10 mouse cellular contexts compared by ENCODE assay signal in genomic region chr4:127227051-127227673, GRCm38 (mm10). TPM values are rescaled to one million over a fixed set of nuclear protein-coding genes. Genes with fewer than 3 reads are reported as not detected.
DNase-seq lines count a peak whose midpoint lies in the region; ATAC-seq lines count a peak whose summit lies in the region.
"Had no signal": no experiment of that assay in that cellular context is flagged by ENCODE, and none has a peak within 500 bp of the region (broad histone marks: within the 10 kb centered on the region; RNA-seq: fewer than 3 reads in every experiment).

No protein-coding gene starts in this region.

- H3K27ac ChIP-seq in hindbrain, embryonic 10.5 days, result peak overlapping the region; percentile 84
- H3K27ac ChIP-seq in midbrain, embryonic 15.5 days, result peak overlapping the region; percentile 65

- H3K4me2 ChIP-seq in midbrain, embryonic 15.5 days, result no peak overlapping the region

- DNase-seq in R1 (ENCODE audit: low read depth, low spot score), result peak; percentile 95
- DNase-seq in embryo, embryonic 11.5 days (ENCODE audit: low read depth, low spot score), result peak; percentile 39
- DNase-seq in hindbrain, embryonic 10.5 days (ENCODE audit: low spot score), result peak; percentile 83
- no peak for DNase-seq in ovary, postnatal 36 days (ENCODE audit: low spot score)
- no peak for DNase-seq in adrenal gland, adult 2 months
- DNase-seq: heart, postnatal 4 days; liver, postnatal 0 days had no signal

- peak overlapping the region; percentile 22; the same call in 1 of the 2 replicates for H3K4me3 ChIP-seq in hindbrain, embryonic 10.5 days
- H3K4me3 ChIP-seq in midbrain, embryonic 15.5 days, result no peak overlapping the region

- H3K27me3 ChIP-seq in hindbrain, embryonic 10.5 days (ENCODE audit: insufficient read depth, poor library complexity, severe bottlenecking), result peaks cover 72% of the 10 kb centered on the region
- no peaks in the 10 kb centered on the region for H3K27me3 ChIP-seq in midbrain, embryonic 15.5 days (replicated peaks)

- 16% methylated on average over 17 of the region's 17 CpGs for WGBS in hindbrain, embryonic 10.5 days
- WGBS in midbrain, embryonic 15.5 days, result 12% methylated on average over 17 of the region's 17 CpGs

- ATAC-seq in midbrain, embryonic 15.5 days (replicated peaks), result peak; percentile 48; the same call in 1 of the 2 replicates
- no peak for ATAC-seq in erythroid progenitor cell, adult 5-6 weeks (replicated peaks; ENCODE audit: low FRiP score, poor library complexity, severe bottlenecking)
- ATAC-seq: liver, postnatal 0 days; Patski had no signal

- no peak overlapping the region for H3K9ac ChIP-seq in midbrain, embryonic 15.5 days
- H3K9ac ChIP-seq: liver, postnatal 0 days had no signal

- H3K36me3 ChIP-seq in hindbrain, embryonic 10.5 days, result no peaks in the 10 kb centered on the region
- H3K36me3 ChIP-seq in midbrain, embryonic 15.5 days (replicated peaks), result no peaks in the 10 kb centered on the region

- no peaks in the 10 kb centered on the region for H3K9me3 ChIP-seq in hindbrain, embryonic 10.5 days
- H3K9me3 ChIP-seq in midbrain, embryonic 15.5 days, result no peaks in the 10 kb centered on the region

- H3K4me1 ChIP-seq in hindbrain, embryonic 10.5 days (replicated peaks), result peaks cover 72% of the 10 kb centered on the region
- H3K4me1 ChIP-seq in midbrain, embryonic 15.5 days, result peaks cover 34% of the 10 kb centered on the region

RNA-seq across cellular contexts. Expression of gene Smim12, which starts 16.4 kb away (rescaled TPM):
- 78.7 and 81.1 TPM in 2 replicates for polyA plus RNA-seq in hindbrain, embryonic 10.5 days (2016; fragmentation: Nextera tagmentation; extraction: Ambion mirVana)
- 43.5 and 49.1 TPM in 2 replicates for polyA plus RNA-seq in midbrain, embryonic 15.5 days (2015; fragmentation: Nextera tagmentation; extraction: Ambion mirVana)
- 10 to 100 TPM; 50.4 to 68.0 TPM for total RNA-seq in adrenal gland, adult 2 months (2021)
- 41.7 and 46.8 TPM in 2 replicates for polyA plus RNA-seq in adrenal gland, adult 2 months (2012; rRNA removed)
- 3.8 and 4.0 TPM in 2 replicates for total RNA-seq in erythroid progenitor cell, adult 5-6 weeks (2015; ENCODE audit: low replicate concordance)
- 7.1 and 11.1 TPM in 2 replicates for total RNA-seq in erythroid progenitor cell, adult 5-6 weeks (2017; ENCODE audit: low replicate concordance)

RNA-seq across cellular contexts. Expression of gene Dlgap3, which starts 58.2 kb away (rescaled TPM):
- polyA plus RNA-seq in hindbrain, embryonic 10.5 days (2016; fragmentation: Nextera tagmentation; extraction: Ambion mirVana), result 3.7 and 7.9 TPM in 2 replicates
- polyA plus RNA-seq in midbrain, embryonic 15.5 days (2015; fragmentation: Nextera tagmentation; extraction: Ambion mirVana), result 23.0 and 24.7 TPM in 2 replicates
- 1 to 10 TPM; 3.4 to 3.9 TPM for total RNA-seq in adrenal gland, adult 2 months (2021)
- 13.3 and 14.7 TPM in 2 replicates for polyA plus RNA-seq in adrenal gland, adult 2 months (2012; rRNA removed)
- not detected in 2 replicates for total RNA-seq in erythroid progenitor cell, adult 5-6 weeks (2015; ENCODE audit: low replicate concordance)
- total RNA-seq in erythroid progenitor cell, adult 5-6 weeks (2017; ENCODE audit: low replicate concordance), result not detected in 2 replicates

Comparison
In these comparisons a context has a peak if more than half of its experiments do, and no peak if none do; other contexts are left out.
1. DNase-seq: peak in R1 (single experiment), embryo, embryonic 11.5 days (single experiment) and hindbrain, embryonic 10.5 days (single experiment); none in ovary, postnatal 36 days (single experiment) and adrenal gland, adult 2 months (single experiment).